Mouse (Mus musculus): ENCODE measurements around the gene Adad2. TPM values are rescaled to one million over a fixed set of nuclear protein-coding genes. Genes with fewer than 3 reads are reported as not detected.

The Adad2 gene
- polyA plus RNA-seq, 1 experiment from 2014 or later: not detected

- ATAC-seq (ENCODE audit: low FRiP score) (no peak), DNase-seq (ENCODE audit: low spot score) (no peak)
Measured at GRCm38 (mm10) chr8:119651324-119651723, 38.8 kb downstream of the Adad2 start.

DNA sequence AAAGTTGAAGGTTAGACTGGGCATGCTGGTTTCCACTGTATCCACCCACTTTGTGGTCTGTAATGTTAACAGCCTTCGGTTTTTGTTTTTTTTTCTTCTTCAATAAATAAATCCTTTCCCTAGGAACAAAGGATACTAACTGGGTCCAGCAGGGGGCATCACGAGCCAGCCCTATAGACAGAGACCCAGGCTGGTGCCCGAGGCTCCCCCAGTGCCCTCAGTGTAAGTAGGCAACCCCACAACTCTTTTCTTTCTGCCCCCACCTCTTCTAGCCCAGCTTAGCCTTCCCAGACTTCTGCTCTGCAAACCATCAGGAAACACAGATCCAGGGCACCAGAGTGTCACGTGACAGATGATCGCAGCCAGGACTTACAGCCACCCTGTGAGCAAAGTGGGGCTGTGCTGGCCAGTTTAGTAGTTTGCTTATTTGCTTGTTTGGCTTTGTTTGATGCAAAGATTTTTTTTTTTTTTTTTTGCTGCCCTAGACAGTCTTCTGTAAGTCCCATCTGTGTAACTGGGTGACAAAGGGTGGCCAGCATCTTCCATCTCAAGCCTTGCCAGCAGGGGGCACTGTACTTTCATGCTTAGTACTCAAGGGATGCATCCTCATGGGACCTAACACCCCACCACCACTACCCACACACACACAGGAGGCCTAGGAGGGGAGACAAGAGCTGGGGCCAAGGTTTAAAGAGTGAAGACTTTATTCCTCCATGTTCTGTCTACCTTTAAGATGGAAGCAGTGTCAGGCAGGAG, 44.3 kb downstream of the Adad2 start:
- peaks cover 4% of the 10 kb centered on the region; the same call in 1 of the 2 replicates for H3K4me1 ChIP-seq (replicated peaks; ENCODE audit: control insufficient read depth, insufficient read depth, low read length)
- DNase-seq (ENCODE audit: low spot score): no peak
- H3K36me3 ChIP-seq (ENCODE audit: control insufficient read depth, insufficient read depth, low read length): no peaks in the 10 kb centered on the region
- 52% methylated on average over 5 of the region's 5 CpGs for WGBS
- H3K27me3 ChIP-seq (ENCODE audit: control insufficient read depth, insufficient read depth, low read length): no peaks in the 10 kb centered on the region
- H3K27ac ChIP-seq (ENCODE audit: low read depth, low read length): no peak overlapping the region
- no peaks in the 10 kb centered on the region for H3K9me3 ChIP-seq (ENCODE audit: control insufficient read depth, low read length)
- no peak overlapping the region for H3K4me2 ChIP-seq (replicated peaks; ENCODE audit: low read depth, low read length)
- no peak for ATAC-seq (ENCODE audit: low FRiP score)
- no peak overlapping the region for H3K4me3 ChIP-seq (ENCODE audit: low read depth, low read length)
- H3K9ac ChIP-seq (ENCODE audit: low read depth, low read length): no peak overlapping the region

More at GRCm38 (mm10) chr8:119651324-119651723, 38.8 kb downstream of the Adad2 start:
- Histone ChIP-seq H3K27ac (ENCODE audit: low read depth, low read length) (no peak overlapping the region), H3K4me1 (replicated peaks; ENCODE audit: control insufficient read depth, insufficient read depth, low read length) (no peaks in the 10 kb centered on the region), H3K4me3 (ENCODE audit: low read depth, low read length) (no peak overlapping the region), H3K4me2 (replicated peaks; ENCODE audit: low read depth, low read length) (no peak overlapping the region), H3K36me3 (ENCODE audit: control insufficient read depth, insufficient read depth, low read length) (no peaks in the 10 kb centered on the region), H3K9ac (ENCODE audit: low read depth, low read length) (no peak overlapping the region), H3K9me3 (ENCODE audit: control insufficient read depth, low read length) (no peaks in the 10 kb centered on the region), H3K27me3 (ENCODE audit: control insufficient read depth, insufficient read depth, low read length) (no peaks in the 10 kb centered on the region)
- 76% methylated on average over 2 of the region's 2 CpGs for WGBS

- peaks cover 4% of the 10 kb centered on the region; the same call in 1 of the 2 replicates for H3K4me1 ChIP-seq (replicated peaks; ENCODE audit: control insufficient read depth, insufficient read depth, low read length)
- 0 out of 2 replicates have a peak overlapping the region, but pooled peaks have one; percentile 4 for H3K9ac ChIP-seq (ENCODE audit: low read depth, low read length)
- 2% methylated on average over 9 of the region's 9 CpGs for WGBS
Measured at GRCm38 (mm10) chr8:119661081-119661480, 48.5 kb downstream of the Adad2 start.

DNA sequence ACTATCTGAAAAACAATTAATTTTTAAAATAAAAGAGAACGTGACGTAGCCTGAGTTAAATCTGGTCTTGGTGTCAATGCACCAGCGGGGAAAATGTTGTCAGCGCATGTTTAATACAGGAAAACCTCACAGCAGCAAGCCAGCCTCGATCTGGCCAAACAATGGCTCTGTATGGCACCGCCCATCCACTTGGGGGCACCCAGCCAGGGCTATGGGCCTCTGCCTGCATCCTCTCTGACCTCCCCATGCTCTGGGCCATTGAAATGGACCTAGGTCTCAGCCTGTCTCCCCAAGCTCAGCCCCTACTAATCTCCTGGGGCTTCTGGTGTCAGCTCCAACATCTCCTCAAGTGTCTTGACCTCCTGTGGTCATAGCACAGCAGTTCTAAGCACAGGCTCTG, 49.3 kb downstream of the Adad2 start:
- Histone ChIP-seq H3K9ac (ENCODE audit: low read depth, low read length) (no peak overlapping the region), H3K4me1 (replicated peaks; ENCODE audit: control insufficient read depth, insufficient read depth, low read length) (peaks cover 4% of the 10 kb centered on the region; the same call in 1 of the 2 replicates), H3K4me2 (replicated peaks; ENCODE audit: low read depth, low read length) (no peak overlapping the region), H3K27me3 (ENCODE audit: control insufficient read depth, insufficient read depth, low read length) (no peaks in the 10 kb centered on the region; the same call in 1 of the 2 replicates), H3K27ac (ENCODE audit: low read depth, low read length) (no peak overlapping the region), H3K9me3 (ENCODE audit: control insufficient read depth, low read length) (no peaks in the 10 kb centered on the region), H3K36me3 (ENCODE audit: control insufficient read depth, insufficient read depth, low read length) (no peaks in the 10 kb centered on the region), H3K4me3 (ENCODE audit: low read depth, low read length) (no peak overlapping the region)
- 74% methylated on average over 6 of the region's 6 CpGs for WGBS
- DNase-seq (ENCODE audit: low spot score): no peak
- ATAC-seq (ENCODE audit: low FRiP score): no peak

More at GRCm38 (mm10) chr8:119661081-119661480, 48.5 kb downstream of the Adad2 start:
- no peaks in the 10 kb centered on the region for H3K36me3 ChIP-seq (ENCODE audit: control insufficient read depth, insufficient read depth, low read length)
- H3K9me3 ChIP-seq (ENCODE audit: control insufficient read depth, low read length): no peaks in the 10 kb centered on the region
- ATAC-seq (ENCODE audit: low FRiP score): peak; percentile 56
- no peak overlapping the region for H3K27ac ChIP-seq (ENCODE audit: low read depth, low read length)
- no peak overlapping the region for H3K4me3 ChIP-seq (ENCODE audit: low read depth, low read length)
- H3K27me3 ChIP-seq (ENCODE audit: control insufficient read depth, insufficient read depth, low read length): no peaks in the 10 kb centered on the region; the same call in 1 of the 2 replicates
- no peak overlapping the region for H3K4me2 ChIP-seq (replicated peaks; ENCODE audit: low read depth, low read length)
- DNase-seq (ENCODE audit: low spot score): peak; percentile 69

DNA sequence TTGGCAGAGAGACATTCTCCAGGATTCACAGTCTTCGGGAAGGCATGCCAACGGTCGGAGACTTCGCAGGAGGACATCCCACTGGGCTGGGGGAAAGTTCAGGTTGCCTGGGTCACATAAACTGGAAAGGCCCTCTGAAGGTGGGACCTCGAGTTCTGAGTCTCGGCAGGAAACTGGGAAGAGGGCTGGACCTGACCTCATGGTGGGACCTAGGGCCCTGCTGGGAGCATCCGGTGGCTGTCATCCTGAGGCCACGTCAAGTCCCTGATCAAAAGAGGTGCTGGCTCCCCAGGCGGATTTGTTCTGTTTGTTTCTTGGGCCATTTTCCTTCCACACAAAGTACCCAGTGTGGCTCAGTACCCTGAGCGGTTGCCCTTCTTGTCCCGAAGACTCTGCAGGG, 50.9 kb downstream of the Adad2 start:
- no peak for DNase-seq (ENCODE audit: low spot score)
- H3K9me3 ChIP-seq (ENCODE audit: control insufficient read depth, low read length): no peaks in the 10 kb centered on the region
- H3K27me3 ChIP-seq (ENCODE audit: control insufficient read depth, insufficient read depth, low read length): no peaks in the 10 kb centered on the region; the same call in 1 of the 2 replicates
- H3K4me1 ChIP-seq (replicated peaks; ENCODE audit: control insufficient read depth, insufficient read depth, low read length): peaks cover 4% of the 10 kb centered on the region; the same call in 1 of the 2 replicates
- H3K36me3 ChIP-seq (ENCODE audit: control insufficient read depth, insufficient read depth, low read length): no peaks in the 10 kb centered on the region
- no peak overlapping the region for H3K27ac ChIP-seq (ENCODE audit: low read depth, low read length)
- H3K4me3 ChIP-seq (ENCODE audit: low read depth, low read length): no peak overlapping the region
- H3K9ac ChIP-seq (ENCODE audit: low read depth, low read length): no peak overlapping the region
- no peak overlapping the region for H3K4me2 ChIP-seq (replicated peaks; ENCODE audit: low read depth, low read length)
- no peak for ATAC-seq (ENCODE audit: low FRiP score)
- 42% methylated on average over 11 of the region's 11 CpGs for WGBS

- Histone ChIP-seq H3K9ac (ENCODE audit: low read depth, low read length) (no peak overlapping the region), H3K4me1 (replicated peaks; ENCODE audit: control insufficient read depth, insufficient read depth, low read length) (peaks cover 4% of the 10 kb centered on the region; the same call in 1 of the 2 replicates), H3K4me3 (ENCODE audit: low read depth, low read length) (no peak overlapping the region), H3K4me2 (replicated peaks; ENCODE audit: low read depth, low read length) (no peak overlapping the region), H3K9me3 (ENCODE audit: control insufficient read depth, low read length) (no peaks in the 10 kb centered on the region), H3K27me3 (ENCODE audit: control insufficient read depth, insufficient read depth, low read length) (no peaks in the 10 kb centered on the region; the same call in 1 of the 2 replicates), H3K27ac (ENCODE audit: low read depth, low read length) (no peak overlapping the region), H3K36me3 (ENCODE audit: control insufficient read depth, insufficient read depth, low read length) (no peaks in the 10 kb centered on the region)
- ATAC-seq (ENCODE audit: low FRiP score) (no peak), DNase-seq (ENCODE audit: low spot score) (no peak)
- 71% methylated on average over 6 of the region's 6 CpGs for WGBS
Measured at GRCm38 (mm10) chr8:119665270-119665669, 52.7 kb downstream of the Adad2 start.

Other genes starting within 250 kb of the Adad2 start
- gene Mlycd, start 217.9 kb upstream of the Adad2 start, polyA plus RNA-seq (2014; fragmentation: Nextera tagmentation; extraction: Ambion mirVana): 9.2 and 10.7 TPM in 2 replicates
- 0.23 TPM in 1 of 2 replicates, not detected in the other for gene Osgin1, start 178.6 kb upstream of the Adad2 start, polyA plus RNA-seq (2014; fragmentation: Nextera tagmentation; extraction: Ambion mirVana)
- gene Necab2, start 166.0 kb upstream of the Adad2 start, polyA plus RNA-seq (2014; fragmentation: Nextera tagmentation; extraction: Ambion mirVana): 14.5 and 17.2 TPM in 2 replicates
- gene Slc38a8, start 111.0 kb upstream of the Adad2 start, polyA plus RNA-seq (2014; fragmentation: Nextera tagmentation; extraction: Ambion mirVana): 0.11 TPM in 1 of 2 replicates, not detected in the other
- gene Mbtps1, start 54.0 kb upstream of the Adad2 start, polyA plus RNA-seq (2014; fragmentation: Nextera tagmentation; extraction: Ambion mirVana): 64.8 and 84.4 TPM in 2 replicates
- 76.9 and 78.7 TPM in 2 replicates for gene Hsdl1, start 37.6 kb upstream of the Adad2 start, polyA plus RNA-seq (2014; fragmentation: Nextera tagmentation; extraction: Ambion mirVana)
- gene Dnaaf1, start 37.5 kb upstream of the Adad2 start, polyA plus RNA-seq (2014; fragmentation: Nextera tagmentation; extraction: Ambion mirVana): 0.08 and 0.28 TPM in 2 replicates
- gene Taf1c, start 7.5 kb upstream of the Adad2 start, polyA plus RNA-seq (2014; fragmentation: Nextera tagmentation; extraction: Ambion mirVana): 10.1 and 11.9 TPM in 2 replicates
- gene Kcng4, start 22.9 kb downstream of the Adad2 start, polyA plus RNA-seq (2014; fragmentation: Nextera tagmentation; extraction: Ambion mirVana): 0.10 TPM in 1 of 2 replicates, not detected in the other
- gene Wfdc1, start 53.6 kb downstream of the Adad2 start, polyA plus RNA-seq (2014; fragmentation: Nextera tagmentation; extraction: Ambion mirVana): 3.6 and 4.6 TPM in 2 replicates
- 0.40 and 0.96 TPM in 2 replicates for gene Atp2c2, start 87.3 kb downstream of the Adad2 start, polyA plus RNA-seq (2014; fragmentation: Nextera tagmentation; extraction: Ambion mirVana)
- 7.8 and 8.5 TPM in 2 replicates for gene Tldc1, start 165.7 kb downstream of the Adad2 start, polyA plus RNA-seq (2014; fragmentation: Nextera tagmentation; extraction: Ambion mirVana)
- 458 and 496 TPM in 2 replicates for gene Cotl1, start 227.8 kb downstream of the Adad2 start, polyA plus RNA-seq (2014; fragmentation: Nextera tagmentation; extraction: Ambion mirVana)
- gene Klhl36, start 249.5 kb downstream of the Adad2 start, polyA plus RNA-seq (2014; fragmentation: Nextera tagmentation; extraction: Ambion mirVana): 9.2 and 9.3 TPM in 2 replicates

Measured in hindbrain, embryonic 11.5 days (tissue).